In the genomic region with DNA sequence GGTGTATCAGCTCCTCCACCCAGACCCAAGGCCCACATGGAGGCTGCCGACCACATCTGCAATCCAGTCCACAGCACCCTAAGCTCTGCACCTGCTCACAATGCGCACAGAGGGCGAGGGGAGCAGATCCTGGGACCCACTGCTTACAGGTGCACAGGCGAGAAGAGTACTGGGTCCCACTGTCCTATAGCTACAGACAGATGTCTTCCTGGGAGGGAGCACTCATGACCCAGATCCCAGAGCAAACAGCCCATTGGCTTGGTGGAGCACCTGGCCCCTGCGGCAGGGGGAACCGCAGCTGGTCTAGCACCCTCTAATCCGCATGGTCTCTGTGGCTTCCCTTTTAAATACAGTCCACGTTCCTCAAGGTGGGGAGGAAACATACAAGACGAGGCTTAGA, we compare ENCODE assay signal across 21 mouse cellular contexts. TPM values are rescaled to one million over a fixed set of nuclear protein-coding genes. Genes with fewer than 3 reads are reported as not detected.
DNase-seq lines count a peak whose midpoint lies in the region; ATAC-seq and TF ChIP-seq lines count a peak whose summit lies in the region.
"Had no signal": no experiment of that assay in that cellular context is flagged by ENCODE, and none has a peak within 500 bp of the region (broad histone marks: within the 10 kb centered on the region; RNA-seq: fewer than 3 reads in every experiment).

No protein-coding gene starts in this region.

- 0 out of 2 replicates have a peak overlapping the region, but pooled peaks have one; percentile 0 for H3K9ac ChIP-seq in heart, adult 2 months (ENCODE audit: low read depth, low read length)
- H3K9ac ChIP-seq in heart, postnatal 0 days (replicated peaks; ENCODE audit: low read depth, low read length), result 0 out of 2 replicates have a peak overlapping the region, but pooled peaks have one; percentile 6
- H3K9ac ChIP-seq: hindbrain, embryonic 12.5 days; liver, embryonic 12.5 days had no signal

- WGBS in heart, adult 2 months, result 67% methylated on average over 9 of the region's 9 CpGs
- WGBS in heart, postnatal 0 days, result 70% methylated on average over 9 of the region's 9 CpGs

- no peak for TF ChIP-seq CTCF in heart, adult 2 months (IDR thresholded peaks at IDR 0.05)
- no peak for TF ChIP-seq CTCF in heart, postnatal 0 days (IDR thresholded peaks at IDR 0.05; ENCODE audit: low read depth)
- TF ChIP-seq CTCF in cortical plate, adult 2 months (IDR thresholded peaks at IDR 0.05; ENCODE audit: extremely low read depth, insufficient read depth, low read length), result no peak

- no peak for ATAC-seq in heart, postnatal 0 days (ENCODE audit: insufficient read depth, low read depth)
- ATAC-seq in granulocyte monocyte progenitor cell, adult 5-6 weeks (replicated peaks; ENCODE audit: poor library complexity, severe bottlenecking), result no peak
- ATAC-seq: activated CD4-positive, CD25-positive, alpha-beta regulatory T cell, adult 4 months; inflammation-experienced regulatory T-cells, adult 6 months; liver, embryonic 12.5 days; lung, postnatal 0 days; midbrain, embryonic 16.5 days; Patski had no signal

- peaks cover 11% of the 10 kb centered on the region for H3K79me2 ChIP-seq in heart, adult 2 months (replicated peaks; ENCODE audit: control insufficient read depth, insufficient read depth, low read length)

- H3K4me1 ChIP-seq in heart, adult 2 months (ENCODE audit: control insufficient read depth, insufficient read depth, low read length), result peaks cover 49% of the 10 kb centered on the region
- peaks cover 35% of the 10 kb centered on the region for H3K4me1 ChIP-seq in heart, postnatal 0 days (ENCODE audit: control insufficient read depth, insufficient read depth)
- H3K4me1 ChIP-seq in cortical plate, adult 2 months (ENCODE audit: control insufficient read depth, insufficient read depth, low read length), result peaks cover 12% of the 10 kb centered on the region
- H3K4me1 ChIP-seq: liver, embryonic 12.5 days had no signal

- no peak for DNase-seq in heart, adult 2 months
- no peak for DNase-seq in heart, adult 9 months (ENCODE audit: low spot score in 2 of 2)
- no peak for DNase-seq in heart, postnatal 0 days (ENCODE audit: low spot score)
- DNase-seq in heart, postnatal 25 days (ENCODE audit: low spot score), result no peak
- DNase-seq in thymus, postnatal 0 days (ENCODE audit: low spot score), result peak; percentile 87
- DNase-seq in retina, embryonic 14.5 days (ENCODE audit: low spot score), result no peak
- DNase-seq: adrenal gland, postnatal 14 days; cerebellum, adult 9-10 months; kidney, adult 8-10 months; kidney, postnatal 4 days; left cerebral cortex, postnatal 4 days had no signal

- TF ChIP-seq EP300 in heart, adult 2 months (IDR thresholded peaks at IDR 0.05; ENCODE audit: insufficient read depth, low read depth, low read length), result no peak
- TF ChIP-seq EP300 in heart, postnatal 0 days (IDR thresholded peaks at IDR 0.05; ENCODE audit: low read depth), result no peak

- no peak overlapping the region for H3K4me2 ChIP-seq in heart, postnatal 0 days (ENCODE audit: low read depth, low read length)
- H3K4me2 ChIP-seq: hindbrain, embryonic 12.5 days; liver, embryonic 12.5 days had no signal

- intact Hi-C loops in heart, adult 2 months (cut with DNase I), result loop anchor here (2.0 kb wide), 1 partner anchor 15 kb away; no protein-coding TSS in a partner anchor
- intact Hi-C loops in heart, postnatal 25 days (cut with DNase I), result loop anchor here (2.0 kb wide), 1 partner anchor 13 kb away; no protein-coding TSS in a partner anchor

- no peak for TF ChIP-seq POLR2A in heart, adult 2 months (IDR thresholded peaks at IDR 0.05; ENCODE audit: insufficient read depth, low read depth, low read length)
- TF ChIP-seq POLR2A in cortical plate, adult 2 months (IDR thresholded peaks at IDR 0.05; ENCODE audit: extremely low read depth, insufficient read depth, low read length), result no peak

- H3K9me3 ChIP-seq in heart, postnatal 0 days (replicated peaks; ENCODE audit: control insufficient read depth, low read length), result no peaks in the 10 kb centered on the region
- H3K9me3 ChIP-seq: hindbrain, embryonic 12.5 days; liver, embryonic 12.5 days; megakaryocyte, embryonic 14.5 days had no signal

- no peak overlapping the region for H3K4me3 ChIP-seq in heart, adult 2 months
- H3K4me3 ChIP-seq in heart, postnatal 0 days (ENCODE audit: low read depth, low read length), result no peak overlapping the region
- H3K4me3 ChIP-seq in cortical plate, adult 2 months (ENCODE audit: insufficient read depth, low read length), result no peak overlapping the region
- H3K4me3 ChIP-seq: hindbrain, embryonic 12.5 days; liver, embryonic 12.5 days; megakaryocyte, embryonic 14.5 days had no signal

- H3K27me3 ChIP-seq in heart, adult 2 months (ENCODE audit: control insufficient read depth, insufficient read depth, low read length), result no peaks in the 10 kb centered on the region
- no peaks in the 10 kb centered on the region for H3K27me3 ChIP-seq in heart, postnatal 0 days (ENCODE audit: control insufficient read depth, insufficient read depth, low read length)
- H3K27me3 ChIP-seq: hindbrain, embryonic 12.5 days; liver, embryonic 12.5 days; megakaryocyte, embryonic 14.5 days; Patski had no signal

- H3K27ac ChIP-seq in heart, adult 2 months, result peak overlapping the region; percentile 80
- H3K27ac ChIP-seq in heart, postnatal 0 days (ENCODE audit: low read depth), result peak overlapping the region; percentile 91
- peak overlapping the region; percentile 78 for H3K27ac ChIP-seq in cortical plate, adult 2 months (ENCODE audit: insufficient read depth, low read length)
- H3K27ac ChIP-seq: hindbrain, embryonic 12.5 days; liver, embryonic 12.5 days had no signal

- H3K36me3 ChIP-seq in heart, adult 2 months (ENCODE audit: control insufficient read depth, insufficient read depth, low read length), result peaks cover 3% of the 10 kb centered on the region
- peaks cover 19% of the 10 kb centered on the region for H3K36me3 ChIP-seq in heart, postnatal 0 days (replicated peaks; ENCODE audit: control insufficient read depth, insufficient read depth, low read length)

RNA-seq across cellular contexts. Expression of a gene that starts 21.7 kb away (rescaled TPM):
- total RNA-seq in heart, adult 2 months (2021), result 10 to 100 TPM; 38.7 to 42.9 TPM
- polyA plus RNA-seq in heart, adult 2 months (2012; rRNA removed), result 83.1 and 84.2 TPM in 2 replicates
- 70.6 and 111 TPM in 2 replicates for total RNA-seq in heart, postnatal 0 days (2014; rRNA removed; ENCODE audit: low replicate concordance)
- polyA plus RNA-seq in heart, postnatal 0 days (2015; fragmentation: Nextera tagmentation; extraction: Ambion mirVana), result 31.8 and 32.7 TPM in 2 replicates
- total RNA-seq in heart, postnatal 25 days (2021), result 10 to 100 TPM; 43.0 to 46.7 TPM
- 69.6 and 75.6 TPM in 2 replicates for polyA plus RNA-seq in cortical plate, adult 2 months (2012; rRNA removed)
- polyA plus RNA-seq in thymus, postnatal 0 days (2015; fragmentation: Nextera tagmentation; extraction: Ambion mirVana), result 30.0 and 37.4 TPM in 2 replicates
- total RNA-seq in granulocyte monocyte progenitor cell, adult 5-6 weeks (2014; fragmentation: Nextera tagmentation), result 19.7 and 30.2 TPM in 2 replicates
- total RNA-seq in granulocyte monocyte progenitor cell, adult 5-6 weeks (2017), result 2.6 and 6.4 TPM in 2 replicates

RNA-seq across cellular contexts. Expression of a gene that starts 35.2 kb away (rescaled TPM):
- total RNA-seq in heart, adult 2 months (2021), result 10 to 100 TPM in 1 of 2 experiments, 1 to 10 TPM in 1; 9.3 to 13.7 TPM
- polyA plus RNA-seq in heart, adult 2 months (2012; rRNA removed), result 3.4 and 4.3 TPM in 2 replicates
- total RNA-seq in heart, postnatal 0 days (2014; rRNA removed; ENCODE audit: low replicate concordance), result 12.9 and 19.4 TPM in 2 replicates
- 1.8 and 2.9 TPM in 2 replicates for polyA plus RNA-seq in heart, postnatal 0 days (2015; fragmentation: Nextera tagmentation; extraction: Ambion mirVana)
- total RNA-seq in heart, postnatal 25 days (2021), result 1 to 10 TPM; 8.1 to 8.3 TPM
- polyA plus RNA-seq in cortical plate, adult 2 months (2012; rRNA removed), result 0.71 and 0.78 TPM in 2 replicates
- 7.2 and 8.7 TPM in 2 replicates for polyA plus RNA-seq in thymus, postnatal 0 days (2015; fragmentation: Nextera tagmentation; extraction: Ambion mirVana)
- total RNA-seq in granulocyte monocyte progenitor cell, adult 5-6 weeks (2014; fragmentation: Nextera tagmentation), result 0.41 TPM in 1 of 2 replicates, not detected in the other
- total RNA-seq in granulocyte monocyte progenitor cell, adult 5-6 weeks (2017), result 2.8 TPM in 2 replicates

RNA-seq across cellular contexts. Expression of a gene that starts 53.5 kb away (rescaled TPM):
- total RNA-seq in heart, adult 2 months (2021), result 10 to 100 TPM; 10.7 to 11.0 TPM
- 11.7 and 14.0 TPM in 2 replicates for polyA plus RNA-seq in heart, adult 2 months (2012; rRNA removed)
- 14.1 and 20.3 TPM in 2 replicates for total RNA-seq in heart, postnatal 0 days (2014; rRNA removed; ENCODE audit: low replicate concordance)
- polyA plus RNA-seq in heart, postnatal 0 days (2015; fragmentation: Nextera tagmentation; extraction: Ambion mirVana), result 7.1 and 7.9 TPM in 2 replicates
- total RNA-seq in heart, postnatal 25 days (2021), result 1 to 10 TPM; 9.6 to 9.9 TPM
- polyA plus RNA-seq in cortical plate, adult 2 months (2012; rRNA removed), result 27.4 and 28.9 TPM in 2 replicates
- polyA plus RNA-seq in thymus, postnatal 0 days (2015; fragmentation: Nextera tagmentation; extraction: Ambion mirVana), result 12.8 and 15.2 TPM in 2 replicates
- total RNA-seq in granulocyte monocyte progenitor cell, adult 5-6 weeks (2014; fragmentation: Nextera tagmentation), result 15.3 and 20.4 TPM in 2 replicates
- 9.2 and 13.0 TPM in 2 replicates for total RNA-seq in granulocyte monocyte progenitor cell, adult 5-6 weeks (2017)
